Mouse (Mus musculus) telencephalon, adult 2 months (tissue): ENCODE data around the gene Omg.
A peak's percentile ranks its signal among the peaks of the same experiment; 100 is the strongest.

Experiments used
- DNase-seq: peaks from one replicate; pipeline ENCODE4 v3.0.0-alpha.2; 2011; ENCODE audit warnings: low read depth, low spot score

Gene Omg

GRCm38 (mm10) chr11:79503845-79504244 lies at the start of gene Omg:
Omg (minus strand) TSS chr11:79504084.
- DNase-seq, result peak; percentile 94

DNA sequence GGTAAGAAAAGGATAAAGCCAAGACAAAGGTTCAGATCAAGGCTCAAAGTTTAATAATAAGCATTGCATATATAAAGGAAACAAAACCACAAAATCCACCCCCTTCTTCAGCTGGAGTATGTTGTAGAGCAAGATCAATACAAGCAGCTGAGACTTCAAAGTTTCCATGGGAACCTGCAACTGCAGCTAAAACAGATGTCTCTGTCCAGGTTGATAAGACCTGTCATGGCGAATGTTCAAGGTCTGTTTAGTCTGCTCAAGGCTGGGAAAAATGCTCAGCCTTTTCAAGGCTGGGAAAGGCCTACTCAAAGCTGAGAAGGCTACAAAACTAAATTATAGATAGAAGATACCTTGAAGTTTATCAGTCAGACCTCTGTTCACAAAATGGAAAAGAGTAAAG lies 48.7 kb upstream of the Omg start:
- DNase-seq, result no peak

DNA sequence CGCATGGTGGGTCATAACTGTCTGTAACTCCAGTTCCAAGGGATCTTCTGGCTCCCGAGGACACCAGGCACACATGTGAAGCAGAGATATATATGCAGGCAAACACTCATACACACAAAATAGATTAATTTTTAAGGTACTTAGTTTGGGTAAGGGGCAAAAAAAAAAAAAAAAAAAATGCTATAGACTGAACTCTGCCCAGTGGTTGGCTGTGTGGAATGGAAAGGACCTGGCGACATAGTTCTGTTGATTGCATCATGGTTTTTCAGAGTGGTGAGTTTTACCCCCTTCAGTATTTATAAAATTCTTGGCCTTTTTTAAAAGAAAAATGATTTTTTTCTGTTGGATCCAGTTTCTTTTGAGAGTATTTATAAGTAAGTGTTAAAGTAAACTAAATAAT lies 32.4 kb upstream of the Omg start:
- no peak for DNase-seq

GRCm38 (mm10) chr11:79535554-79535953 lies 31.7 kb upstream of the Omg start:
- no peak for DNase-seq

- DNase-seq, result no peak
Observed at GRCm38 (mm10) chr11:79533950-79534690, 30.2 kb upstream of the Omg start.

DNA sequence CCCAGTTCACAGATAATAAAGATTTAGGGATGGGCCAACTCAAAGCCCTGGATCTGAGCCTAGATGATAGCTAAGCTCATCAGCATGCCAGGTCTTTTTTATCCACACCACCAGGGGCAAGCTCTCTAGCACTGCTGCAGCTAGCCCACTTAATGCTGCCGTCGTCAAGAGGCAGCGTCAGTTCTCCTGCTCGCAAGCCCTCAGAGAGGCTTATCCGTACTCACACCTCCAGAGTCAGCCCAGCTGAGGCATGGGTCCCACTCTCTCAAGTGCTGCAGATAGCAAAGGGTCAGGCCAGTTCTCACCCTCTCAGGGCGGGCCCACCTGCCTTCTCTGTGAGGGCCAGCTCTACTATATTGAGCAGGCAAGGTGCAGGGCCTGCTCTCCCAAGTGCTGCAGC lies 29.4 kb upstream of the Omg start:
- no peak for DNase-seq

GRCm38 (mm10) chr11:79531485-79531884 lies 27.6 kb upstream of the Omg start:
- DNase-seq, result no peak

DNA sequence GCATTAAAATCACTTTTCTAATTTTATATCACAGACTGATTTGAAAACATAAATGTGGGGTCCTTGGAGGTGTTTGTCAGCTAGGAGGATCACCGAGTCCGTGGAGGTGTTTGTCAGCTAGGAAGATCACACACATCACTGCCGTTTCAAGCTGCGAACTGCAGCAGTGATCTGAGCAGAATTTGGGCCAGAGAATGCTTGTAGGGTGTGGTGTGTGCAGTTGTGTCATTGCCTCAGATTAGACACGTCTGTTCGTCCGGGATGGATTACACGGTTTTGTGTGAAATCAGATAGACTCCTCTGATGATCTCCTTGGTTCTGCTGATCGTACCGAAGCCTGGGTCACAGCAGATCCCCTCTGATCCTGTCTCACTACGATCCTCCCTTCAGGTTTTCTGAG lies 26.9 kb upstream of the Omg start:
- DNase-seq, result no peak

- DNase-seq, result peak; percentile 62
Observed at GRCm38 (mm10) chr11:79530333-79530761, 26.5 kb upstream of the Omg start, which contains the start of the genes Evi2 and Evi2a. Evi2 (minus strand) TSS chr11:79530589. Evi2a (minus strand) TSS chr11:79530609.

DNA sequence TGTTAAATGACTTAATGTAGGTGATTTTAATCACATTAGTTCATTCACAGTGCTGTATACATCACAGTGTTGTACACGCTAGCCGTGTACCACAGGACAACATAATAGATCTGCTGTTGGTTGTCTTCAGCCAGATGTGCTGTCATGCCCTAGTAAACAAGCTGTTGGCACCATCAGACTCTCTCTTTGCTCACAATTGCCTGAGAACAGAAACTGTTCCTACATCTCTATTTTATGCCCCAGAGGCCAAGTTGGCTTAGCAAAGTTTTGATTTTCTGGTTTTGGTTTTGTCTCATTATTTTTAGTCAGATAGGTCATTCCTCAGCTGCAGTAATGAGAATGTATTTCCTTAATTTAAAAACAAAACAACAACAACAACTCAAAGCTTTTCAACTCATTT lies 25.9 kb upstream of the Omg start:
- DNase-seq, result no peak

- no peak for DNase-seq
Observed at GRCm38 (mm10) chr11:79529226-79529625, 25.3 kb upstream of the Omg start.

- no peak for DNase-seq
Observed at GRCm38 (mm10) chr11:79528601-79529000, 24.7 kb upstream of the Omg start.

DNA sequence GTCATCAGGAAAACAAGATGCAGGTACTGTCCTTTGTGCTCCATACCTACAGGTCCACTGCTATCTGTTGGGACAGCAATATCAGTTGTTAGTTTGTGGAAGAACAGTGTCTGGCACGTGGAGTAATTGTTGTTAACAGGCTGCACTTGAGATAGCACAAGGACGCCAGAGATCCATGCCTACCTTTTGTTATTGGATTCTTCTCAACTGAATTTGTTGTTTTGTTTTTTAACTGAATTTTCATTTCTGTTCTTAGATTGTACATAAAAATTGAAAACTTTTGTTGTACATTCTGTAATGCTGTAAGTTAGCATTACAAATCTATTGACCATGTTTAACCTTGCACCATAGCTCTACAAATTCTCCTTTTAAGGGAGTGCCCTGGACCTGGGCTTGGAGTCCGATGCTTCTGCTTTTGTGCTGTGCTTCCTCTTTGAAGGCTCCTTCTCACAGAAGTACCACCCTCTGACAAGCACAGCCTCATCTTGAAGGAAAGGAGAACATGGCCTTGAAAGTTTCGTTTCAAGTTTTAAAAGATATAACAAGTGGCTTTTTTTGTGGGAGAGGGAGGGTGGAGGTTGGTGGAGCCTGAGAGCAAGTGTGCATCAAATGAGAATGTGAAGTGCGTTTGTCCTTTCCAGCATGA lies 24.0 kb upstream of the Omg start:
- no peak for DNase-seq

GRCm38 (mm10) chr11:79527015-79527738 lies 23.3 kb upstream of the Omg start:
- no peak for DNase-seq

DNA sequence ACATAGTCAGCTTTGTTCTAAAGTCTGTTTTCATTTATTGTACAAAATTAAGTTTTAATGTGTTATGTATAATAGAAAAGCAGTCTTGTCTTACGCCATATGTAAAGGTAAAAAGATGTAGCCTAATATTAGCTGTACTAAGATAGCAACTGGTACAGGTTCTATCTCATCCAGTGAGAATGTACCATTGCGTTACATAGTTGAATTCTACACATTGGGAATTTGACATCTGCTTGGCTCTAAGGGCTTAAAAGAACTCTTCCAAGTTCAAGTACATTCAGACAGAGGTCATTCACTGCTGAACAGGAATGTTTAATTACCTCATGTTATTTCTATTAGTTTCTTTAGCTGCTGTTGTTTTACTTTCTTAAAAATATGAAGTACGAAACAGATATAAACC lies 22.7 kb upstream of the Omg start:
- DNase-seq, result no peak

DNA sequence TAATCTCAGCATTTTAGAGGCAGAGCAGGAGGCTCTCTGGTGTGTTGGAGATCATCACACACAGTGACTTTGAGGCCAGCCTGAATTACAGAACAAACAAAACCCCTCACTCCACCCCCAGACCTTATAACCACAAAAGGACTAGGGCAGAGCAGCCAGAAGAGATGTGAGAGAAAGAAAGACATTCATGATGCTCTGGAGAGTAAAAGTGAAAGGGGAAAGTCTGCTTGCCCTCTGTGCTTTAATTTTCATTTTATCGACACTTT lies 20.4 kb upstream of the Omg start:
- no peak for DNase-seq

DNA sequence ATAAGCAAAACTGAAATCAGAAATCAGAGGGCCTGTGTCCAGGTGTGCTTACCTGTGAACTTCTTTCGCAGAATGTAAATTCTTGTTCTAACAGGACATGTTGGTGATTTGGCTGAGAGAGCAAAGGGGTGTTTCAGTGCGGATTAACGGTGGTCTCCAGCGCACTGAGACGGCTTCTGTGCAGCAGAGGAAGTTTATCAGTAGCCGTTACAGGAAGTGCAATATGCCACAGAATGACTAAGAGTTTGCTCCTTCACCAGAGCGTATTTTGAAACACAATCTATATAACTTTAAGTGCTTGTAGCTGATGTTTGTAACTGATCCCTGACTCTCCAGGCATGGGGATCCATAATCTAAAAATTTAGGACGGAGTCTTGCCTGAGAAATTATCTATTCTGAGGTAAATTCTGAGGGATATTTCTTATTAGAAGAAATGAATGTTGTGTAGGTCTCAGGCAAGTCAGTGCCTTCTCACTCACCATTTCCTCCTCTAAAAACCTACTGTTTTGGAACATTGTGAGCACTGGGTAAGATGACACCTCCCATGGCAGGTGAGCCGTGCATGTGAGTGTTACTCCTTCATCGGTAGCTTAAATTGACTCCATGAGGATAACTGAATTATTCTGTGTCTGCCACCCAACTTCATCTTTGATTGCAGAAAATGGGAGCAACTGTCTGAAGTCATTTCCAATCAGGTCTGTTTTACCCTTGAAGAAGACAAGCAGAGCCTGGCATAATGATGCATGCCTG lies 19.9 kb upstream of the Omg start, which contains the start of gene Evi2b:
Gene Evi2b, minus strand, starts transcription at position 203 of the 750 bp plus-strand sequence.
- no peak for DNase-seq

- DNase-seq, result no peak
Observed at GRCm38 (mm10) chr11:79522944-79523343, 19.1 kb upstream of the Omg start.

DNA sequence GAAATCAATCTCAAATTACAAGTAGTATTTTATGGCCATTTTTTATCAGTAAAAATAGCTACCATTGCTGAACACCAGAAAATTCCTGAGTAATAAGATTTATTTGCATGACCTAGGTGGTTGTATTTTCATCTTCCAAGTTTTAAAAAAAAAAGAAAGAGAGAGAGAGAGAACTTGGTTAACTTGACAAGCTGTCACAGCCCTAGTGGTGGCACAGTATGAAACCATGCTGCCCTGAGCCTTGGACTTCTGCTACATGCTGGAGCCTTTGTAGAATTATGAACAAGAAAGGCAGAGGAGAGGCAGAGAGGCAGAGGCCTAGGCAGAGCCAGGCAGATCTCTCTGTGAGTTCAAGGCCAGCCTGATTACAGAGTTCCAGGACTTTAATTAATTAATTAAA lies 18.0 kb upstream of the Omg start:
- no peak for DNase-seq

- DNase-seq, result no peak
Observed at GRCm38 (mm10) chr11:79520772-79521171, 16.9 kb upstream of the Omg start.

- peak; percentile 95 for DNase-seq
Observed at GRCm38 (mm10) chr11:79519878-79520291, 16.0 kb upstream of the Omg start.

- DNase-seq, result no peak
Observed at GRCm38 (mm10) chr11:79519299-79519698, 15.4 kb upstream of the Omg start.
